Mouse (Mus musculus) CD4-positive helper T cell, adult 2 months (primary cell): ENCODE data around the gene Dnajb11.

Experiments used
- DNase-seq: peaks from one replicate; pipeline ENCODE4 v3.0.0-alpha.2; 2012; ENCODE audit warnings: low read depth, missing footprints, low spot score

The Dnajb11 gene

GRCm38 (mm10) chr16:22881487-22881886 is 23.8 kb downstream of the Dnajb11 start:
- no peak for DNase-seq

GRCm38 (mm10) chr16:22883441-22883840 is 25.8 kb downstream of the Dnajb11 start:
- DNase-seq, result peak; percentile 25

GRCm38 (mm10) chr16:22885356-22885755 is 27.7 kb downstream of the Dnajb11 start:
- DNase-seq, result no peak

- DNase-seq, result no peak
These were observed 29.1 kb downstream of the Dnajb11 start for GRCm38 (mm10) chr16:22886726-22887125.

- DNase-seq, result no peak
These were observed 31.2 kb downstream of the Dnajb11 start for GRCm38 (mm10) chr16:22888835-22889234.

- no peak for DNase-seq
These were observed 32.1 kb downstream of the Dnajb11 start for GRCm38 (mm10) chr16:22889716-22890115.

- DNase-seq, result peak; percentile 27
These were observed 33.3 kb downstream of the Dnajb11 start, which contains the start of gene Ahsg for GRCm38 (mm10) chr16:22890683-22891510. Gene Ahsg, plus strand, starts transcription at chr16:22891277.

- DNase-seq, result no peak
These were observed 34.1 kb downstream of the Dnajb11 start for GRCm38 (mm10) chr16:22891733-22892154.

GRCm38 (mm10) chr16:22894095-22894494 is 36.5 kb downstream of the Dnajb11 start:
- no peak for DNase-seq

- DNase-seq, result no peak
These were observed 39.0 kb downstream of the Dnajb11 start for GRCm38 (mm10) chr16:22896618-22897017.

GRCm38 (mm10) chr16:22899346-22899745 is 41.7 kb downstream of the Dnajb11 start:
- DNase-seq, result no peak

GRCm38 (mm10) chr16:22899866-22900570 is 42.4 kb downstream of the Dnajb11 start:
- no peak for DNase-seq

GRCm38 (mm10) chr16:22901326-22901725 is 43.7 kb downstream of the Dnajb11 start:
- no peak for DNase-seq

- DNase-seq, result no peak
These were observed 51.6 kb downstream of the Dnajb11 start for GRCm38 (mm10) chr16:22909290-22909689.

GRCm38 (mm10) chr16:22911986-22912385 is 54.3 kb downstream of the Dnajb11 start:
- no peak for DNase-seq

- DNase-seq, result no peak
These were observed 55.2 kb downstream of the Dnajb11 start for GRCm38 (mm10) chr16:22912886-22913285.

GRCm38 (mm10) chr16:22914276-22914675 is 56.6 kb downstream of the Dnajb11 start:
- no peak for DNase-seq

- no peak for DNase-seq
These were observed 60.4 kb downstream of the Dnajb11 start, which contains the start of gene Fetub for GRCm38 (mm10) chr16:22918034-22918433. Gene Fetub, plus strand, starts transcription at chr16:22918334.

- DNase-seq, result no peak
These were observed 61.1 kb downstream of the Dnajb11 start for GRCm38 (mm10) chr16:22918664-22919312.

GRCm38 (mm10) chr16:22919971-22920854 is 62.6 kb downstream of the Dnajb11 start:
- DNase-seq, result peak; percentile 68

GRCm38 (mm10) chr16:22921761-22922160 is 64.1 kb downstream of the Dnajb11 start:
- no peak for DNase-seq
